Mouse (Mus musculus) kidney, postnatal 0 days (tissue): ENCODE data around the gene Klhl21. TPM values are rescaled to one million over a fixed set of nuclear protein-coding genes. Genes with fewer than 3 reads are reported as not detected.

ENCODE experiments used
- ATAC-seq: fragments of 200-750 bp; cut with Nextera tagmentation; replicated peaks from 2 replicates; pipeline ENCODE4 v1.8.0; 2017; ENCODE audit warnings: low read depth, moderate number of reproducible peaks, moderate TSS enrichment, moderate library complexity; ENCODE audit not compliant: low FRiP score
- DNase-seq: peaks from one replicate; pipeline ENCODE4 v3.0.0-alpha.2; 2016; ENCODE audit warnings: low spot score
- H3K27ac ChIP-seq: fragments of 300-500 bp; sonication (generic); 2 replicates; pipeline ENCODE4 v1.5.1; 2014; ENCODE audit warnings: mild to moderate bottlenecking
- H3K27me3 ChIP-seq: fragments of 300-500 bp; sonication (generic); 2 replicates; pipeline ENCODE4 v1.6.1; 2014; ENCODE audit warnings: low read length, mixed read lengths; ENCODE audit not compliant: insufficient read depth
- H3K36me3 ChIP-seq: fragments of 300-500 bp; sonication (generic); 2 replicates; pipeline ENCODE4 v1.6.1; 2014; ENCODE audit warnings: low read length, mixed read lengths; ENCODE audit not compliant: insufficient read depth
- H3K4me1 ChIP-seq: fragments of 300-500 bp; sonication (generic); replicated peaks from 2 replicates; pipeline ENCODE4 v1.6.1; 2014; ENCODE audit warnings: antibody characterized with exemption, low read length, mixed read lengths; ENCODE audit not compliant: insufficient read depth
- H3K4me2 ChIP-seq: fragments of 300-500 bp; sonication (generic); 2 replicates; pipeline ENCODE4 v1.6.1; 2014; ENCODE audit warnings: mild to moderate bottlenecking, low read length, moderate library complexity, mixed read lengths
- H3K4me3 ChIP-seq: fragments of 300-500 bp; sonication (generic); replicated peaks from 2 replicates; pipeline ENCODE4 v1.5.1; 2014; ENCODE audit warnings: low read depth, low read length
- H3K9ac ChIP-seq: fragments of 300-500 bp; sonication (generic); 2 replicates; pipeline ENCODE4 v1.6.1; 2014; ENCODE audit warnings: low read depth, low read length
- H3K9me3 ChIP-seq: fragments of 300-500 bp; sonication (generic); replicated peaks from 2 replicates; pipeline ENCODE4 v1.6.1; 2016; ENCODE audit warnings: low read length, inconsistent platforms, mixed read lengths
- CTCF ChIP-seq: IDR thresholded peaks from 2 replicates; pipeline ENCODE4 v1.5.1; 2016; ENCODE audit warnings: antibody characterized with exemption, low read depth, mild to moderate bottlenecking, moderate library complexity
- WGBS: fragments of 180-500 bp; shearing (Covaris S2); extraction: QIAGEN DNeasy Blood & Tissue Kit; methylation state at CpG from one replicate; pipeline ENCODE4 v1.1.7; 2014; 5-methylcytosine and 5-hydroxymethylcytosine counted together
- polyA plus RNA-seq: library from polyadenylated mRNA; unstranded; fragments of >200 nt; fragmentation: Nextera tagmentation; extraction: Ambion mirVana; gene quantifications from 2 replicates; pipeline ENCODE4 v1.2.1, GENCODE M21; 2015

Klhl21 gene
- polyA plus RNA-seq, 1 experiment from 2014 or later = 10.7 TPM

- peaks cover 16% of the 10 kb centered on the region for H3K4me1 ChIP-seq
- no peak for DNase-seq
- no peak for TF ChIP-seq CTCF
- no peak overlapping the region for H3K4me2 ChIP-seq
- 79% methylated on average over 8 of the region's 8 CpGs for WGBS
- H3K27me3 ChIP-seq = no peaks in the 10 kb centered on the region
- ATAC-seq = no peak
- no peaks in the 10 kb centered on the region for H3K9me3 ChIP-seq
- peaks cover 33% of the 10 kb centered on the region for H3K36me3 ChIP-seq
- no peak overlapping the region for H3K27ac ChIP-seq
- H3K4me3 ChIP-seq = no peak overlapping the region
- H3K9ac ChIP-seq = no peak overlapping the region
These were observed 13.9 kb downstream of the Klhl21 start for GRCm38 (mm10) chr4:152022506-152022905.

GRCm38 (mm10) chr4:152024525-152024924 lies 15.9 kb downstream of the Klhl21 start:
- no peaks in the 10 kb centered on the region for H3K27me3 ChIP-seq
- 89% methylated on average over 11 of the region's 11 CpGs for WGBS
- H3K4me2 ChIP-seq = no peak overlapping the region
- H3K4me1 ChIP-seq = peaks cover 22% of the 10 kb centered on the region
- H3K9me3 ChIP-seq = no peaks in the 10 kb centered on the region
- peaks cover 29% of the 10 kb centered on the region for H3K36me3 ChIP-seq
- DNase-seq = no peak
- ATAC-seq = no peak
- H3K27ac ChIP-seq = no peak overlapping the region
- H3K4me3 ChIP-seq = no peak overlapping the region
- TF ChIP-seq CTCF = no peak
- no peak overlapping the region for H3K9ac ChIP-seq

DNA sequence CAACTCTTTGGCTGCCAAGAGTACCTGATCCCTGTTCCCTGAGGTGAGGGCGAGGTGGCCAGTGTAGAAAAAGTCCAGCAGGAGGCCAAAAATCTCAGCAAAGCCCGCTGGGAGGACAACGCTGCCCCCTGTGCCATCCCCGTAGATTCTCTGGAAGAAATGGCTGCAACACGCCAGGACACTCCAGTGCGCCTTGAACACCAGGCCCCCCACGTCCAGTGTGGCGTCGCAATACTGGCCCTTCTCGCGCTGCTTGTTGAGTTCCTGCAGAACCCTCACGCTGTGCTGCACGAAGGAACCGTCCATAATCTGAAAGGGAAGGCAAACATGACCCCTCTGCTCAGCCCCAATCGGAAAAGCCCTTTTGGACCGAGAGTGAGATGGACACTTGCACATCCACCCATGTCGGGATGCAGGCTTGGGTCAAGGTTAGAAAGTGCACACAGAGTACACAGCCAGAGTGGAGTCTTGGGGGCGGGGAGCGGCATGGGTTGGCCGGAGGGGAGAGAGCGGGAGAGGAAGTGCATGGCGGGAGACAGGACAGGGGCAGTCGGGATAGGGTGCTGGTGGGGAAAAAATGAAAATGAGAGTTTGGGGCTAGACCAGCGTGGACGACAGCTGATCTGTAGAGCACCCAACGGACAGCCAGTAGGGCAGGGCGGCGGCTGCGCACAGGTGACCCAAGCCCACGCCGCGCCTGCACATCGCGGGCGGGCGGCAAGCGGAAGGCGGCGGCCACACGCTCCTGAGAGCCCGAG lies 18.3 kb downstream of the Klhl21 start:
- Histone ChIP-seq H3K9ac (peak overlapping the region; percentile 53), H3K27ac (peak overlapping the region; percentile 76), H3K9me3 (no peaks in the 10 kb centered on the region), H3K4me1 (peaks cover 22% of the 10 kb centered on the region), H3K4me2 (peak overlapping the region; percentile 75), H3K36me3 (peaks cover 5% of the 10 kb centered on the region; the same call in 1 of the 2 replicates), H3K4me3 (peak overlapping the region; percentile 66), H3K27me3 (no peaks in the 10 kb centered on the region)
- ATAC-seq (peak; percentile 62), DNase-seq (peak; percentile 52)
- TF ChIP-seq CTCF = peak; percentile 12; the same call in 1 of the 2 replicates
- 2% methylated on average over 39 of the region's 41 CpGs for WGBS

DNA sequence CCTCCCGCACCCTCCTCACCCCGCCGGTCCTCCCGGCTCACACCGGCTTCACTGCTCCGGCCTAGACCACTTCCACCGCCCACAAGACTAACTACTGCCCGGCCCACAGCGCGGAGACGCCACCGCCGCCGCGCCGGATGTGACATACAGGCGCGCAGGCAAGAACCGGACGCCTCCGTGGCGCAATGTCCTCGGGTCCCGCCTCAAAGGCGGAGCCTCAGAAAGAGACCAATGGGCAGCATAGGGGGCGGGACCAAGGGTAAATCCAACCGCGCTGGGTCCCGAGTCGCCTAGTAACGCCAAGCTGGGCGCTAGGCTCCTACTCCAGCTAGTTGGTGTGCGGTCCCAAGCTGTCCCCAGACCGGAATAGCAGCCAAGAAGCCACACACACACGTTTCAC lies 18.9 kb downstream of the Klhl21 start, which contains the start of gene Zbtb48:
Gene Zbtb48 (minus strand): TSS at position 148 of the 400 bp plus-strand sequence.
- TF ChIP-seq CTCF = no peak
- no peaks in the 10 kb centered on the region for H3K9me3 ChIP-seq
- H3K36me3 ChIP-seq = no peaks in the 10 kb centered on the region
- H3K9ac ChIP-seq = peak within 1 kb of the TSS; percentile 53
- peaks cover 22% of the 10 kb centered on the region for H3K4me1 ChIP-seq
- peak; percentile 99 for DNase-seq
- no peaks in the 10 kb centered on the region for H3K27me3 ChIP-seq
- ATAC-seq = peak; percentile 95
- peak within 1 kb of the TSS; percentile 66 for H3K4me3 ChIP-seq
- WGBS = under 1% methylated on average over 30 of the region's 35 CpGs
- peak within 1 kb of the TSS; percentile 75 for H3K4me2 ChIP-seq
- peak within 1 kb of the TSS; percentile 76 for H3K27ac ChIP-seq

DNA sequence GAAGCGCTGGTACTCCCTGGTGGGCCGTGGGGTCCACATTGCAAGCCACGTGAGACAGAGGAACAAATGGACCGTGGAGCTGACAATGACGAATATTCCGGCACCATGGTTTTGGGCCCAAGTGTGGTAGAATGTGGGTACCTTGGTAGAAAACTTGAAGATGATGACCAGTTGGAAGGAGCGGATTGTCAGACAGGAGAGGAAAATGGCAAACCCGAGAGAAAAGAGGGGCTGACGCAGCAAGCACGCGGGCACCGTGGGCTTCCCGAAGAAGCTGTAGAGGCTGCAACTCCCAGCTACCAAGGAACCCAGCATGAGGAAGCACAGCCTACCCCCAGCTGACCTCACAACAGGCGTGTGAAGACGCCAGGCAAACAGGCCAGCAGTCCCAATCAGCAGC lies 19.9 kb downstream of the Klhl21 start:
- DNase-seq (no peak), ATAC-seq (no peak)
- Histone ChIP-seq H3K9me3 (no peaks in the 10 kb centered on the region), H3K36me3 (no peaks in the 10 kb centered on the region), H3K4me2 (peak overlapping the region; percentile 75), H3K27me3 (no peaks in the 10 kb centered on the region), H3K27ac (no peak overlapping the region), H3K4me3 (no peak overlapping the region), H3K4me1 (peaks cover 22% of the 10 kb centered on the region), H3K9ac (peak overlapping the region; percentile 50; the same call in 1 of the 2 replicates)
- TF ChIP-seq CTCF = no peak
- 59% methylated on average over 15 of the region's 15 CpGs for WGBS

GRCm38 (mm10) chr4:152029087-152029486 lies 20.5 kb downstream of the Klhl21 start:
- Histone ChIP-seq H3K9ac (no peak overlapping the region), H3K9me3 (no peaks in the 10 kb centered on the region), H3K27ac (no peak overlapping the region), H3K4me1 (peaks cover 22% of the 10 kb centered on the region), H3K27me3 (no peaks in the 10 kb centered on the region), H3K4me3 (no peak overlapping the region), H3K4me2 (no peak overlapping the region), H3K36me3 (no peaks in the 10 kb centered on the region)
- WGBS = 52% methylated on average over 5 of the region's 5 CpGs
- TF ChIP-seq CTCF = peak; percentile 70
- DNase-seq (peak; percentile 50), ATAC-seq (no peak)
